16 mouse cellular contexts compared by ENCODE assay signal in genomic region chr4:57048566-57048965, GRCm38 (mm10). TPM values are rescaled to one million over a fixed set of nuclear protein-coding genes. Genes with fewer than 3 reads are reported as not detected.
DNase-seq lines count a peak whose midpoint lies in the region; ATAC-seq and TF ChIP-seq lines count a peak whose summit lies in the region.
"Had no signal": no experiment of that assay in that cellular context is flagged by ENCODE, and none has a peak within 500 bp of the region (broad histone marks: within the 10 kb centered on the region; RNA-seq: fewer than 3 reads in every experiment).

No protein-coding gene starts in this region.

- no peak overlapping the region for H3K4me3 ChIP-seq in cerebellum, adult 2 months (replicated peaks; ENCODE audit: insufficient read depth, low read depth, low read length)
- H3K4me3 ChIP-seq: liver, embryonic 12.5 days; megakaryocyte, embryonic 14.5 days had no signal

- peak overlapping the region; percentile 73; the same call in 1 of the 2 replicates for H3K27ac ChIP-seq in cerebellum, adult 2 months (ENCODE audit: insufficient read depth, low read length)
- H3K27ac ChIP-seq: kidney, postnatal 0 days; liver, embryonic 12.5 days had no signal

- WGBS in cerebellum, adult 2 months: 8% methylated on average over 6 of the region's 6 CpGs

- DNase-seq in frontal cortex, postnatal 10 days (ENCODE audit: low spot score in 2 of 2): no peak
- peak; percentile 52 for DNase-seq in left cerebral cortex, postnatal 4 days
- no peak for DNase-seq in left cerebral cortex, postnatal 10 days (ENCODE audit: extremely low spot score in 1 of 2, low spot score in 2 of 2)
- peak; percentile 79 for DNase-seq in cerebellum, adult 2 months
- DNase-seq in cerebellum, postnatal 10 days: peak; percentile 72 to 83
- DNase-seq in MN1 (ENCODE audit: low spot score): no peak
- DNase-seq: heart, adult 11 months; thymus, postnatal 25 days had no signal

- intact Hi-C loops in left cerebral cortex, postnatal 4 days (cut with DNase I): no loop called here
- intact Hi-C loops in left cerebral cortex, postnatal 10 days (cut with DNase I): no loop called here

- H3K27me3 ChIP-seq in cerebellum, adult 2 months (ENCODE audit: control insufficient read depth, insufficient read depth, low read length): no peaks in the 10 kb centered on the region
- H3K27me3 ChIP-seq: liver, embryonic 12.5 days; megakaryocyte, embryonic 14.5 days had no signal

- ATAC-seq in frontal cortex, adult (ENCODE audit: low TSS enrichment): peak; percentile 38; the same call in 1 of the 2 replicates
- ATAC-seq: CD4-positive, CD25-positive, alpha-beta regulatory T cell, adult 4 months; intestine, embryonic 16.5 days; liver, embryonic 12.5 days had no signal

- H3K4me1 ChIP-seq in cerebellum, adult 2 months (ENCODE audit: control insufficient read depth, insufficient read depth, low read length): peaks cover 36% of the 10 kb centered on the region
- H3K4me1 ChIP-seq: liver, embryonic 12.5 days had no signal

- no peak for TF ChIP-seq POLR2A in cerebellum, adult 2 months (IDR thresholded peaks at IDR 0.05; ENCODE audit: borderline replicate concordance, insufficient read depth, low read length)

- no peak for TF ChIP-seq CTCF in cerebellum, adult 2 months (IDR thresholded peaks at IDR 0.05; ENCODE audit: borderline replicate concordance, insufficient read depth, low read depth, low read length)

RNA-seq across cellular contexts. Expression of gene Frrs1l, which starts 58.4 kb away (rescaled TPM):
- total RNA-seq in left cerebral cortex, postnatal 4 days (2021): 10 to 100 TPM; 58.8 to 61.8 TPM
- 100 to 1,000 TPM; 107 to 121 TPM for total RNA-seq in left cerebral cortex, postnatal 10 days (2021)
- polyA plus RNA-seq in cerebellum, adult 2 months (2012; rRNA removed): 102 and 111 TPM in 2 replicates
- total RNA-seq: MEL had no signal
- polyA plus RNA-seq: CD4-positive, CD25-positive, alpha-beta regulatory T cell, adult 4 months; spleen, adult 2 months had no signal

Comparison
In these comparisons a context has a peak if more than half of its experiments do, and no peak if none do; other contexts are left out.
1. DNase-seq: peak in left cerebral cortex, postnatal 4 days (single experiment), cerebellum, adult 2 months (2 of 2) and cerebellum, postnatal 10 days (2 of 2); none in frontal cortex, postnatal 10 days (0 of 2), left cerebral cortex, postnatal 10 days (0 of 2) and MN1 (single experiment).